Mouse (Mus musculus): Measurements from ENCODE around the gene Gas7. TPM values are rescaled to one million over a fixed set of nuclear protein-coding genes. Genes with fewer than 3 reads are reported as not detected.

Gas7 gene
- polyA plus RNA-seq, 1 experiment from 2014 or later: 5.4 TPM

GRCm38 (mm10) chr11:67479534-67479933 lies 24.3 kb downstream of the Gas7 start:
- H3K27ac ChIP-seq (ENCODE audit: low read depth, low read length): no peak overlapping the region
- 47% methylated on average over 4 of the region's 4 CpGs for WGBS (ENCODE audit: insufficient replicate concordance)

DNA sequence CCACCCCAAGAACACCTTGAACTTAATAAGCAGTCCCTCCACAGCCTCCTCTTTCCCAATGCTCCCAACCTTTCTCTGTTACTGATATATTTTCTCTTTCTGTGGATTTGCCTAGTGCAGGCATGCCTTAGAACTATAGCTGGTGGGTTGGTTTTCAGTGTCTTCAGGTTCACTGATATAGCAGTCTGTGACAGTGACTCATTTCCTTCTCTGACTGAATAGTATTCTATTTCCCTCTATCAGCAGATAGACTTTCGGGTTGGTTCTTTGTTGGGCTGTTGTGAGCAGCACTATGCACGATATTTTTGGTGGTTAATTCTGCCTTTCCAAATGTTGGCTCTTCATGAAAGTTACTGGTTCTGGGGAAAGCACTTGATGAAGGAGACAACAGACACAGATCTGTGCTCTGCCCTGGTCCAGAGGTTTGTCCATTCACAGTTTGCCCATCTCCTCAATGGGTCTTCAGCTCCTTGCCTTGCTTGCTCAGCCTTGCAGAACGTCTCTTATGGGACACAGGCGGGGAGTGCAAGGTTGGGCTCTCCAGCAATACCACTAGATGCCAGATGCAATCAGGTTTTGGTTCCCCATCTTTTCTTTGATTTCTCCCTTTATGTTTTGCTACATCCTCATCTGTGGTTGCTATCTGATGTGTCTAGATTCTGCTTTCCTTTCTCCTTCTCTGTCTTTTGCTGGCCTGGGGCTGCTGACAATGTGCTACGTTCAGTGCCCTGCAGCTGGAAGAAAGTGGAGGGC lies 25.1 kb downstream of the Gas7 start:
- no peak overlapping the region for H3K4me2 ChIP-seq
- H3K4me1 ChIP-seq (ENCODE audit: control insufficient read depth, insufficient read depth, low read length): peaks cover 16% of the 10 kb centered on the region
- H3K9ac ChIP-seq (ENCODE audit: low read depth, low read length): no peak overlapping the region
- WGBS (ENCODE audit: insufficient replicate concordance): 63% methylated on average over 5 of the region's 5 CpGs
- ATAC-seq (replicated peaks; ENCODE audit: insufficient number of reproducible peaks, low FRiP score, low TSS enrichment): no peak
- no peak overlapping the region for H3K27ac ChIP-seq (ENCODE audit: low read depth, low read length)
- H3K36me3 ChIP-seq (ENCODE audit: control insufficient read depth, insufficient read depth, low read length): no peaks in the 10 kb centered on the region
- no peak overlapping the region for H3K4me3 ChIP-seq (ENCODE audit: low read depth, low read length)
- H3K27me3 ChIP-seq (ENCODE audit: control insufficient read depth, insufficient read depth, low read length): no peaks in the 10 kb centered on the region
- H3K9me3 ChIP-seq (replicated peaks; ENCODE audit: control insufficient read depth, low read length): no peaks in the 10 kb centered on the region

More at GRCm38 (mm10) chr11:67479534-67479933, 24.3 kb downstream of the Gas7 start:
- Histone ChIP-seq H3K36me3 (ENCODE audit: control insufficient read depth, insufficient read depth, low read length) (no peaks in the 10 kb centered on the region), H3K4me3 (ENCODE audit: low read depth, low read length) (no peak overlapping the region), H3K4me2 (no peak overlapping the region), H3K4me1 (ENCODE audit: control insufficient read depth, insufficient read depth, low read length) (peaks cover 13% of the 10 kb centered on the region), H3K27me3 (ENCODE audit: control insufficient read depth, insufficient read depth, low read length) (no peaks in the 10 kb centered on the region), H3K9ac (ENCODE audit: low read depth, low read length) (no peak overlapping the region), H3K9me3 (replicated peaks; ENCODE audit: control insufficient read depth, low read length) (no peaks in the 10 kb centered on the region)
- ATAC-seq (replicated peaks; ENCODE audit: insufficient number of reproducible peaks, low FRiP score, low TSS enrichment): no peak

GRCm38 (mm10) chr11:67481691-67482090 lies 26.5 kb downstream of the Gas7 start:
- Histone ChIP-seq H3K9me3 (replicated peaks; ENCODE audit: control insufficient read depth, low read length) (no peaks in the 10 kb centered on the region), H3K9ac (ENCODE audit: low read depth, low read length) (no peak overlapping the region), H3K4me2 (no peak overlapping the region), H3K4me3 (ENCODE audit: low read depth, low read length) (no peak overlapping the region), H3K27ac (ENCODE audit: low read depth, low read length) (no peak overlapping the region), H3K4me1 (ENCODE audit: control insufficient read depth, insufficient read depth, low read length) (peaks cover 22% of the 10 kb centered on the region), H3K36me3 (ENCODE audit: control insufficient read depth, insufficient read depth, low read length) (no peaks in the 10 kb centered on the region), H3K27me3 (ENCODE audit: control insufficient read depth, insufficient read depth, low read length) (no peaks in the 10 kb centered on the region)
- ATAC-seq (replicated peaks; ENCODE audit: insufficient number of reproducible peaks, low FRiP score, low TSS enrichment): no peak
- 34% methylated on average over 5 of the region's 5 CpGs for WGBS (ENCODE audit: insufficient replicate concordance)

DNA sequence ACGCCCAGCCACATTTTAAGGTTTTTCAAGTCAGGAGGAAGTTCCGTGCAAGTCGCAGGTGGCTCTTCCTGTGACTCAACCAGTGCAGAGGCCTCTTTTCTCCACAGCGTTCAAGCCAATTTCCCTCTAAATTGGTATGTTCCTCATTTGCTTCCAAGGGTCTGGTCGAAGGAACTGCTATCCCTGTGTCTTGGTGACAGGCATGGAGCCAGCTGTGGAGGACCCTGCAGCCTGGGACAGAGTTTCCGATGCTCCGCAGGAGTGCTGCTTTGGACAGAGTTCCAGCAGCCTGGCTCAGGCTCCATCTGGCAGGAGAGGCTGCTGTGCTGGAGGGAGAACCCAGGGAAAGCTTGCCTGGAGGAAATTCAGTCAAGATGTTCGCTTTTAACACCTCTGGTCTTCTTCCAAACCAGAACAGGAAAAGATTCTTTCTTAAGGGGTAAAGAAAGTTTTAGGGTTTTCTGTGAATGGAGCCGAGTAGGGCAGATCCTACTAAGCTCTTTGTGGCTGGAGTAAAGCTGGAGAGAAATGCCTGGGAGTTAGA lies 27.1 kb downstream of the Gas7 start:
- no peaks in the 10 kb centered on the region for H3K36me3 ChIP-seq (ENCODE audit: control insufficient read depth, insufficient read depth, low read length)
- H3K27ac ChIP-seq (ENCODE audit: low read depth, low read length): no peak overlapping the region; the same call in 1 of the 2 replicates
- H3K27me3 ChIP-seq (ENCODE audit: control insufficient read depth, insufficient read depth, low read length): no peaks in the 10 kb centered on the region
- no peak overlapping the region for H3K4me3 ChIP-seq (ENCODE audit: low read depth, low read length)
- WGBS (ENCODE audit: insufficient replicate concordance): 52% methylated on average over 9 of the region's 9 CpGs
- H3K4me1 ChIP-seq (ENCODE audit: control insufficient read depth, insufficient read depth, low read length): peaks cover 22% of the 10 kb centered on the region
- ATAC-seq (replicated peaks; ENCODE audit: insufficient number of reproducible peaks, low FRiP score, low TSS enrichment): no peak
- no peak overlapping the region for H3K9ac ChIP-seq (ENCODE audit: low read depth, low read length)
- H3K4me2 ChIP-seq: no peak overlapping the region
- H3K9me3 ChIP-seq (replicated peaks; ENCODE audit: control insufficient read depth, low read length): no peaks in the 10 kb centered on the region

DNA sequence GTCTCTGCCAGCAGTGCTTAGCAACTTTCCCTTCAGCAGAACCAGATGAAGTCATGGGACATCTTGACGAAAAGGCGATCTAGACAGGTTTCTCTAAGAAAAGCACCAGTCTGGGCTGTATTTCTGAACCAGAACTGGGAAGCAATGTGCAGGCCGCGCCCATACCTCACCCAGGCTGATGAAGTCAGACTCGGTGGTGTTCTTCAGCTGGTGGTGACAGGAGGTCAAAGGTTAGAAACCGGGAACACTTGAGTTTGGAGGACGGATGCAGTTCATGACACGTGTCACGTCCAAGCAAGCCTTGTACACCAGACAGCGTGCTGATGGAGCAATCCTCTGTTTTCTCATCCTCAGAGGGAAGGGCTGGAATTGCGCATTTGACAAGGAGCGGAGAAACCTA lies 32.9 kb downstream of the Gas7 start:
- Histone ChIP-seq H3K36me3 (ENCODE audit: control insufficient read depth, insufficient read depth, low read length) (no peaks in the 10 kb centered on the region), H3K4me2 (no peak overlapping the region), H3K27ac (ENCODE audit: low read depth, low read length) (no peak overlapping the region), H3K4me1 (ENCODE audit: control insufficient read depth, insufficient read depth, low read length) (peaks cover 18% of the 10 kb centered on the region), H3K4me3 (ENCODE audit: low read depth, low read length) (no peak overlapping the region), H3K27me3 (ENCODE audit: control insufficient read depth, insufficient read depth, low read length) (no peaks in the 10 kb centered on the region), H3K9ac (ENCODE audit: low read depth, low read length) (no peak overlapping the region), H3K9me3 (replicated peaks; ENCODE audit: control insufficient read depth, low read length) (no peaks in the 10 kb centered on the region)
- 53% methylated on average over 12 of the region's 12 CpGs for WGBS (ENCODE audit: insufficient replicate concordance)
- no peak for ATAC-seq (replicated peaks; ENCODE audit: insufficient number of reproducible peaks, low FRiP score, low TSS enrichment)

DNA sequence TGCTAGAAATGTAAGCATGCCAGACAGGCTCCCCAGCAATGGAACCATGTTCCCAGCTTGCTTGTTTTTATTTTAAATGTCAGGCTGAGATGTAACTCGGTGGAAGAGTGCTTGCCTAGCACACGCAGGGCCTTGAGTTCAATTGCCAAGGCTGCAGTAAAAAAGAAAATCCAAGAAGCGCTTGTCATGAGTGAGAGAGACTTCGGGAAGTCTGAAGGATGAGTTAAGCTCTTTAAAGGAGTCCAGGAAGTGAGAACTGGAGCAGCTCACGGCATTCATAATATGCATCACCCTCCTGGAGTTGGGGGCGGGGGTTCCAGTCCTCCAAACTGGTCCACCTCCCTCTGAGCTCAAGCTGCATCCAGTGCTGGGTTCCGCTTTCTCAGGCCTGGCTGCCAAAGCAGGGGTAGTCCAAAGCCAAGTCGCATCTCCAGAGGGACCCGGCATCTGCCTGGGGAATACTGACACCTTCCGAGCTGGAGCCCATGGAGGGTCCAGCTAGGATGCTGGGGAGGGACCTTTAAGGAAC lies 34.5 kb downstream of the Gas7 start:
- Histone ChIP-seq H3K4me2 (no peak overlapping the region), H3K9ac (ENCODE audit: low read depth, low read length) (no peak overlapping the region), H3K4me1 (ENCODE audit: control insufficient read depth, insufficient read depth, low read length) (peaks cover 18% of the 10 kb centered on the region), H3K4me3 (ENCODE audit: low read depth, low read length) (no peak overlapping the region), H3K27ac (ENCODE audit: low read depth, low read length) (no peak overlapping the region), H3K9me3 (replicated peaks; ENCODE audit: control insufficient read depth, low read length) (no peaks in the 10 kb centered on the region), H3K27me3 (ENCODE audit: control insufficient read depth, insufficient read depth, low read length) (no peaks in the 10 kb centered on the region), H3K36me3 (ENCODE audit: control insufficient read depth, insufficient read depth, low read length) (no peaks in the 10 kb centered on the region)
- no peak for ATAC-seq (replicated peaks; ENCODE audit: insufficient number of reproducible peaks, low FRiP score, low TSS enrichment)
- 74% methylated on average over 10 of the region's 10 CpGs for WGBS (ENCODE audit: insufficient replicate concordance)

GRCm38 (mm10) chr11:67496796-67497195 lies 41.6 kb downstream of the Gas7 start:
- Histone ChIP-seq H3K27ac (ENCODE audit: low read depth, low read length) (no peak overlapping the region), H3K4me1 (ENCODE audit: control insufficient read depth, insufficient read depth, low read length) (no peaks in the 10 kb centered on the region), H3K4me3 (ENCODE audit: low read depth, low read length) (no peak overlapping the region), H3K27me3 (ENCODE audit: control insufficient read depth, insufficient read depth, low read length) (no peaks in the 10 kb centered on the region), H3K4me2 (no peak overlapping the region), H3K9ac (ENCODE audit: low read depth, low read length) (no peak overlapping the region), H3K9me3 (replicated peaks; ENCODE audit: control insufficient read depth, low read length) (no peaks in the 10 kb centered on the region), H3K36me3 (ENCODE audit: control insufficient read depth, insufficient read depth, low read length) (no peaks in the 10 kb centered on the region)
- ATAC-seq (replicated peaks; ENCODE audit: insufficient number of reproducible peaks, low FRiP score, low TSS enrichment): no peak
- WGBS (ENCODE audit: insufficient replicate concordance): 88% methylated on average over 1 of the region's 1 CpGs

- no peak overlapping the region for H3K9ac ChIP-seq (ENCODE audit: low read depth, low read length)
- H3K9me3 ChIP-seq (replicated peaks; ENCODE audit: control insufficient read depth, low read length): no peaks in the 10 kb centered on the region
- no peak overlapping the region for H3K4me2 ChIP-seq
- no peaks in the 10 kb centered on the region for H3K4me1 ChIP-seq (ENCODE audit: control insufficient read depth, insufficient read depth, low read length)
- H3K4me3 ChIP-seq (ENCODE audit: low read depth, low read length): no peak overlapping the region
- no peaks in the 10 kb centered on the region for H3K27me3 ChIP-seq (ENCODE audit: control insufficient read depth, insufficient read depth, low read length)
- H3K27ac ChIP-seq (ENCODE audit: low read depth, low read length): no peak overlapping the region
- 84% methylated on average over 2 of the region's 2 CpGs for WGBS (ENCODE audit: insufficient replicate concordance)
- H3K36me3 ChIP-seq (ENCODE audit: control insufficient read depth, insufficient read depth, low read length): no peaks in the 10 kb centered on the region
- no peak for ATAC-seq (replicated peaks; ENCODE audit: insufficient number of reproducible peaks, low FRiP score, low TSS enrichment)
Observed at GRCm38 (mm10) chr11:67500115-67500514, 44.9 kb downstream of the Gas7 start.

Data from heart, embryonic 11.5 days (tissue).